Mouse (Mus musculus) forebrain, postnatal 0 days (tissue): ENCODE data around the gene Gm42417. TPM values are rescaled to one million over a fixed set of nuclear protein-coding genes. Genes with fewer than 3 reads are reported as not detected.

Source experiments
- ATAC-seq: fragments of 200-750 bp; cut with Nextera tagmentation; 2 replicates; pipeline ENCODE4 v1.8.0; 2017; ENCODE audit warnings: mild to moderate bottlenecking, moderate library complexity
- DNase-seq: peaks from one replicate; pipeline ENCODE4 v3.0.0-alpha.2; 2015
- H3K27ac ChIP-seq: fragments of 300-500 bp; sonication (generic); 2 replicates; pipeline ENCODE4 v1.5.1; 2014; ENCODE audit warnings: low read depth, mild to moderate bottlenecking, antibody characterized with exemption, low read length, moderate library complexity, mixed read lengths
- H3K27me3 ChIP-seq: fragments of 300-500 bp; sonication (generic); 2 replicates; pipeline ENCODE4 v1.6.1; 2014; ENCODE audit warnings: mild to moderate bottlenecking, low read length, mixed read lengths; ENCODE audit not compliant: insufficient read depth
- H3K36me3 ChIP-seq: fragments of 300-500 bp; sonication (generic); 2 replicates; pipeline ENCODE4 v1.6.1; 2014; ENCODE audit warnings: mild to moderate bottlenecking, moderate library complexity; ENCODE audit not compliant: insufficient read depth
- H3K4me1 ChIP-seq: fragments of 300-500 bp; sonication (generic); 2 replicates; pipeline ENCODE4 v1.6.1; 2014; ENCODE audit warnings: antibody characterized with exemption; ENCODE audit not compliant: insufficient read depth
- H3K4me2 ChIP-seq: fragments of 300-500 bp; sonication (generic); 2 replicates; pipeline ENCODE4 v1.6.1; 2014; ENCODE audit warnings: low read depth, mild to moderate bottlenecking, moderate library complexity
- H3K4me3 ChIP-seq: fragments of 300-500 bp; sonication (generic); 2 replicates; pipeline ENCODE4 v1.5.1; 2014; ENCODE audit warnings: low read depth, low read length, mixed read lengths
- H3K9ac ChIP-seq: fragments of 300-500 bp; sonication (generic); 2 replicates; pipeline ENCODE4 v1.6.1; 2014; ENCODE audit warnings: mild to moderate bottlenecking
- H3K9me3 ChIP-seq: fragments of 300-500 bp; sonication (generic); 2 replicates; pipeline ENCODE4 v1.6.1; 2016; ENCODE audit warnings: low read length
- CTCF ChIP-seq: sonication (generic); IDR thresholded peaks from 2 replicates; pipeline ENCODE4 v1.5.1; 2016; ENCODE audit warnings: antibody characterized with exemption, control low read depth, low read depth
- WGBS: fragments of 180-500 bp; shearing (Covaris S2); extraction: QIAGEN DNeasy Blood & Tissue Kit; methylation state at CpG from one replicate; pipeline ENCODE4 v1.1.7; 2014; 5-methylcytosine and 5-hydroxymethylcytosine counted together
- polyA plus RNA-seq: library from polyadenylated mRNA; unstranded; fragments of >200 nt; fragmentation: Nextera tagmentation; extraction: Ambion mirVana; gene quantifications from 2 replicates; pipeline ENCODE4 v1.2.1, GENCODE M21; 2015
- total RNA-seq: library from RNA; depleted of rRNA; stranded (reverse); fragments of >200 nt; gene quantifications from 2 replicates; pipeline ENCODE4 v1.2.3, GENCODE M21; 2014

Gm42417 gene
- total and polyA plus RNA-seq, 2 experiments from 2014 or later, result 0.27 to 0.38 TPM

DNA sequence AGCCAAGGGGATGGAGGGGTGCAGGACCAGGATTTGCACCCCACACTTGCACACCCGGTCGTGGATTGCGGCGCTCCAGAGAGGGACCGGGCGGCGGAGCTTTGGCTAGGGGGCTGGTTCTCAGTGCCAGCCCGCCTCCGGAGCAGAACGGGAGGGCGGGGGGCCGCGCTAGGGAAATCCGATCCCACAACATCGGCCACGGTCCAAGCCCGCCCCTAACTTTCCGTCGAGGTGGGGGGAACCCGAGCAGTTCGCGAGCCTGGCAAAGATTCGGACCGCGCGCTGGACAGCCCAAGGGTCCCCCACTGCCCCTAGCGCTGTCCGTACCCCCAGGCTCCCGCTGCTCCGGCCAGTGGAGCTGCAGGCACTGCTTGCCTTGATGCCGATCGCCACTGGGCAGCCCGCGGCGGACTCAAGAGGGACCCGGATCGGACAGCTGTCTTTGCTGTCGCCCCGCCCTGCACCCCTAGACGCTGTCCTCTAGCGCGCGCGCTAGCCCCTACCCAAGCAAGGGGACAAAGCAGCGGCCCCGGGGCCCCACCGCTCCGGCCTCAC is 18.3 kb upstream of the Gm42417 start:
- Histone ChIP-seq H3K36me3 (peaks cover 28% of the 10 kb centered on the region), H3K4me2 (peak overlapping the region; percentile 96), H3K9ac (peak overlapping the region; percentile 89), H3K27me3 (no peaks in the 10 kb centered on the region), H3K4me1 (peaks cover 12% of the 10 kb centered on the region), H3K27ac (peak overlapping the region; percentile 99), H3K4me3 (peak overlapping the region; percentile 67), H3K9me3 (no peaks in the 10 kb centered on the region)
- ATAC-seq (peak; percentile 70), DNase-seq (no peak)
- TF ChIP-seq CTCF, result no peak
- WGBS, result 3% methylated on average over 47 of the region's 48 CpGs

- ATAC-seq, result peak; percentile 89
- Histone ChIP-seq H3K4me2 (peak overlapping the region; percentile 96), H3K36me3 (peaks cover 35% of the 10 kb centered on the region), H3K4me1 (peaks cover 12% of the 10 kb centered on the region), H3K9me3 (no peaks in the 10 kb centered on the region), H3K27ac (peak overlapping the region; percentile 99), H3K4me3 (peak overlapping the region; percentile 67), H3K9ac (peak overlapping the region; percentile 89), H3K27me3 (no peaks in the 10 kb centered on the region)
- under 1% methylated on average over 52 of the region's 52 CpGs for WGBS
- peak; percentile 98 for DNase-seq
- peak; percentile 94 for TF ChIP-seq CTCF
These were observed 17.6 kb upstream of the Gm42417 start for GRCm38 (mm10) chr1:36556553-36557456.

DNA sequence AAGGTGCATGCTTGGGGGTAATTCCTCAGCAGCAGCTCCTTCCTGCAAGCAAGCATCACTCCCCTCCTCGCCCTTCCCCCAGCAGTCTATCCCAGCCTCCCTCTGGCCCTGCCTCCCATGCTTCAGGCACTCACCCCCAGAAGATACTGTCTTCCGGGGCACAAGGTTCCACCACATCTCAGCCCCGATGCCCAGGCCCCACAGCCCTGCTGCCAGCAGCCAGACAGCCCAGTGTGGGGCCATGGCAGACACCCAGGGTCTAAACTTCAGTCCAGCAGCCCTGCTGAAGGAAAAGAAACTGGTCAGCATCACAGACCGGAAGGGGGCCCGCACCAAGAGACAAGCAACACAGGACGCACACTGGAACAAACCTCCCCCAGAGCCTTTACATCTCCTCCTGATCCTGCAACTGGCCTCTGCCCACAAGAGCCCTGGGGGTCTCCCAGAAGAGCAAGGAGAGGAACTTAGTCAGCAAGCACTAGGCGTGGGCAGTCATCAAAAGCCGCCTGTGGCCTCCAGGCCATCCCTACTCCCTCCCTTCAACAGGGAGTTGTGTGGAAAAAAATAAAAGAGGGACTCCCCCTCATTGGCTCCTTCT is 16.7 kb upstream of the Gm42417 start:
- TF ChIP-seq CTCF, result no peak
- DNase-seq (peak; percentile 33), ATAC-seq (no peak)
- no peaks in the 10 kb centered on the region for H3K27me3 ChIP-seq
- H3K27ac ChIP-seq, result peak overlapping the region; percentile 99
- peaks cover 45% of the 10 kb centered on the region for H3K36me3 ChIP-seq
- H3K4me1 ChIP-seq, result peaks cover 12% of the 10 kb centered on the region
- H3K9me3 ChIP-seq, result no peaks in the 10 kb centered on the region
- WGBS, result 4% methylated on average over 8 of the region's 8 CpGs
- peak overlapping the region; percentile 89 for H3K9ac ChIP-seq
- peak overlapping the region; percentile 96 for H3K4me2 ChIP-seq
- H3K4me3 ChIP-seq, result peak overlapping the region; percentile 67

DNA sequence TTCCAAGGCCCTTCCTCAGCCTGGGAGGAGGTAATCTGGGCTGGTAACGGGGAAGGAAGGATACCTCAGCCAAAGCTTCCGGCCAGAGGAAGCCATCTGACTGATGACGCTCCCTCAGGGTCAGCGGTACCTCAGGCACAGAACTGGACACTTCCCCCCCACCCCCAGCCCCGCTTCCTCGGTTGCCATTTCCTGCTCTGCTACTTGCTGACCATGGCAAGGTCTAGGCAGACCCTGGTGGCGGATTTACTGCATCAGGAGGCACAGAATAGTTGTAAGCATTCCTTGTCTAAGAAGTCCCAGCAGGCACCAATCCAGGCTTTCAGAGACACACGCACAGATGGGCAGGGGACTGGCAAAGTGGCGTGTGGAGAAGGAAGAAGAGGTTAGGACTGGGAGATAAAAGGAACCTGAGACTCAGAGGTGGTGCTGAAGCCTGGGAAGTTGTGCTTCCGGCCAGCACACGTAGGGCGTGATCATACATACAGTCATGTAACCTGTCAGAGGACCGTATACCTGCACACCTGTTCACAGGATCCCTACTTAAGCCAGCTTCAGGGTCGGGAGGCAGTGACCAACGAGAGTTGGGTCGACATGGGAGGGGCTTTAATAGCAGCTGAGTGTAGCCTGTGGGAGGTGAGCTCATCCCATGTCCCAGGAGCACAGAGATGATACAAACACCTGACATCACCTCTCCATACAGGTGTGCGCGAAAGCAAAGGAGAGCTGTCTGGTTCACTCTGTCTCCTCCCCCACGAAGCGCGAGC is 15.6 kb upstream of the Gm42417 start:
- ATAC-seq (no peak), DNase-seq (no peak)
- peak overlapping the region; percentile 96 for H3K4me2 ChIP-seq
- H3K4me1 ChIP-seq, result peaks cover 12% of the 10 kb centered on the region
- H3K27ac ChIP-seq, result no peak overlapping the region
- no peak for TF ChIP-seq CTCF
- no peaks in the 10 kb centered on the region for H3K9me3 ChIP-seq
- WGBS, result 72% methylated on average over 21 of the region's 21 CpGs
- peak overlapping the region; percentile 67 for H3K4me3 ChIP-seq
- H3K27me3 ChIP-seq, result no peaks in the 10 kb centered on the region
- peaks cover 55% of the 10 kb centered on the region for H3K36me3 ChIP-seq
- peak overlapping the region; percentile 89 for H3K9ac ChIP-seq

- H3K4me3 ChIP-seq, result no peak overlapping the region
- peaks cover 14% of the 10 kb centered on the region for H3K4me1 ChIP-seq
- peaks cover 71% of the 10 kb centered on the region for H3K36me3 ChIP-seq
- H3K4me2 ChIP-seq, result no peak overlapping the region
- 80% methylated on average over 16 of the region's 16 CpGs for WGBS
- H3K9me3 ChIP-seq, result no peaks in the 10 kb centered on the region
- TF ChIP-seq CTCF, result no peak
- H3K27me3 ChIP-seq, result no peaks in the 10 kb centered on the region
- no peak overlapping the region for H3K27ac ChIP-seq
- ATAC-seq (no peak), DNase-seq (no peak)
- H3K9ac ChIP-seq, result no peak overlapping the region
These were observed 13.3 kb upstream of the Gm42417 start for GRCm38 (mm10) chr1:36552506-36552905.

DNA sequence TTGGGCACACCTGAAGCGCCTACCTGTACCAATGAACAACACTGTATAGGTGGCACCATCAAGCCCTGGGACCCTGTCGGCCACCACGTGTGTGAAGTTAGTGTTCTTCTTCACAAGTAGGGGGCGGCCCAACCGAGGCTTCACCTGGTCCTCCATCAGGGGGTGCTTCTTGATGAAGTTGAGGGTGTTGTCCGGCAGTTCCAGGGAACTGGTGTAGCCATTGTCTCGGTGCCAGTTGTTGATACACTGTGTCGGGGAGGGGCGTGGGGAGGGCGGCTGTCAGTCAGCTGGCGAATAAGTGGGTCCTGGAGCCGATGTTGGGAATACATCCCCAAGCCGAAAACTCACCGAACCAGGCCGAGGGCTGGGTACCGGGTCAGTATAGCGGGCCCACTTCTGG is 12.7 kb upstream of the Gm42417 start:
- peaks cover 17% of the 10 kb centered on the region for H3K4me1 ChIP-seq
- 88% methylated on average over 17 of the region's 17 CpGs for WGBS
- no peaks in the 10 kb centered on the region for H3K27me3 ChIP-seq
- no peak overlapping the region for H3K27ac ChIP-seq
- ATAC-seq, result no peak
- no peak overlapping the region for H3K4me2 ChIP-seq
- no peaks in the 10 kb centered on the region for H3K9me3 ChIP-seq
- DNase-seq, result no peak
- no peak overlapping the region for H3K4me3 ChIP-seq
- H3K36me3 ChIP-seq, result peaks cover 71% of the 10 kb centered on the region
- 0 out of 2 replicates have a peak, but pooled peaks have one; percentile 4 for TF ChIP-seq CTCF
- no peak overlapping the region for H3K9ac ChIP-seq
